Mouse (Mus musculus): ENCODE results near the gene Igf2bp2. TPM values are rescaled to one million over a fixed set of nuclear protein-coding genes. Genes with fewer than 3 reads are reported as not detected.

Igf2bp2 gene
- total and polyA plus RNA-seq, 2 experiments, result 0.37 to 0.81 TPM

- Histone ChIP-seq H3K36me3 (ENCODE audit: control insufficient read depth, insufficient read depth, low read length) (no peaks in the 10 kb centered on the region), H3K27ac (replicated peaks; ENCODE audit: insufficient read depth, low read depth, low read length) (no peak overlapping the region), H3K9ac (ENCODE audit: low read depth, low read length) (no peak overlapping the region), H3K79me2 (ENCODE audit: control insufficient read depth, insufficient read depth, low read length) (no peaks in the 10 kb centered on the region), H3K27me3 (ENCODE audit: control insufficient read depth, insufficient read depth, low read length) (no peaks in the 10 kb centered on the region), H3K4me1 (ENCODE audit: control insufficient read depth, insufficient read depth, low read length) (no peaks in the 10 kb centered on the region), H3K4me3 (ENCODE audit: insufficient read depth, low read depth, low read length) (no peak overlapping the region)
- DNase-seq (ENCODE audit: extremely low read depth, low read depth, low spot score), result no peak
- TF ChIP-seq POLR2A (IDR thresholded peaks at IDR 0.05; ENCODE audit: extremely low read depth, insufficient read depth, low read length) (no peak), CTCF (IDR thresholded peaks at IDR 0.05; ENCODE audit: low read depth, low read length) (no peak)
- 76% methylated on average over 2 of the region's 2 CpGs for WGBS
Observed at GRCm38 (mm10) chr16:22149076-22149475, 14.0 kb downstream of the Igf2bp2 start.

DNA sequence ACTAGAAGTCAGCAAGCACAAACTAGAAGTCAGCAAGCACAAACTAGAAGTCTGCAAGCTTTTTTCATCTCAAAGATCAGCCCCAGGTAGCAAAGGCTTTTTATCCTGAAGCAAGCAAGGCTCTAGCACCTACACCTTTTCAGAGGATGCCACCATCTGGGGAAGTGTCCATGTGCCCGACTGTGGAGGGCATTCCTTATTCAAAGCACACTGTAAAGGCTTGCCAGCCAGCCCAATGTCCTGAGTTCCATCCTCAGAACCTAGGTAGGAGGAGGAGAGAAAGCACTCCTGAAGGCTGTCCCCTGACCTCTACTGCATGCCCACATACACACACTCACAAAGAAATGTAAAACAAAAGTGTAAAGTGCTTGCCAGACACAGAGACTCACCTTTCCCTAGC lies 16.0 kb downstream of the Igf2bp2 start:
- Histone ChIP-seq H3K27me3 (ENCODE audit: control insufficient read depth, insufficient read depth, low read length) (no peaks in the 10 kb centered on the region), H3K4me3 (ENCODE audit: insufficient read depth, low read depth, low read length) (no peak overlapping the region), H3K9ac (ENCODE audit: low read depth, low read length) (no peak overlapping the region), H3K36me3 (ENCODE audit: control insufficient read depth, insufficient read depth, low read length) (no peaks in the 10 kb centered on the region), H3K79me2 (ENCODE audit: control insufficient read depth, insufficient read depth, low read length) (no peaks in the 10 kb centered on the region), H3K27ac (replicated peaks; ENCODE audit: insufficient read depth, low read depth, low read length) (no peak overlapping the region), H3K4me1 (ENCODE audit: control insufficient read depth, insufficient read depth, low read length) (no peaks in the 10 kb centered on the region)
- no peak for TF ChIP-seq POLR2A (IDR thresholded peaks at IDR 0.05; ENCODE audit: extremely low read depth, insufficient read depth, low read length)
- no peak for TF ChIP-seq CTCF (IDR thresholded peaks at IDR 0.05; ENCODE audit: low read depth, low read length)
- 78% methylated on average over 1 of the region's 1 CpGs for WGBS
- DNase-seq (ENCODE audit: extremely low read depth, low read depth, low spot score), result no peak

DNA sequence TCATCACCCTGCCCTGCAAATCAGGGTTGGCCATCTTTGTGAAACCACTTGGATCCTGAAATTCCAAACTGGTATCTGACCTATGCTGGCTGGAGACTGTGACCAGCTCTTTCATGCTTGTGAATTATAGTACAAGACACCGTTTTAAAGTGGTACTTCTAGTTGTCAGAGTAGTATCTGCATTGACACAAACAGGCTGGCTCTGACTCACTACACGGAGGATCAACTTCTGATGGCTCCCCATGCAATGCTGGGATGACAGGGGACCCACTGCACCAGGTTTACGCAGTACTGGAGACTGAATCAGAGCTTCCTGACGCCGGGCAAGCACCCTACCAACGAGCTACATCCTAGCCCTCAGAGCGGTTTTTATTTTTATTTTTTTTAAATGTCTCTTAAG lies 17.0 kb downstream of the Igf2bp2 start:
- TF ChIP-seq CTCF (IDR thresholded peaks at IDR 0.05; ENCODE audit: low read depth, low read length) (no peak), POLR2A (IDR thresholded peaks at IDR 0.05; ENCODE audit: extremely low read depth, insufficient read depth, low read length) (no peak)
- Histone ChIP-seq H3K79me2 (ENCODE audit: control insufficient read depth, insufficient read depth, low read length) (no peaks in the 10 kb centered on the region), H3K4me3 (ENCODE audit: insufficient read depth, low read depth, low read length) (no peak overlapping the region), H3K27ac (replicated peaks; ENCODE audit: insufficient read depth, low read depth, low read length) (no peak overlapping the region), H3K36me3 (ENCODE audit: control insufficient read depth, insufficient read depth, low read length) (no peaks in the 10 kb centered on the region), H3K27me3 (ENCODE audit: control insufficient read depth, insufficient read depth, low read length) (no peaks in the 10 kb centered on the region), H3K9ac (ENCODE audit: low read depth, low read length) (no peak overlapping the region), H3K4me1 (ENCODE audit: control insufficient read depth, insufficient read depth, low read length) (no peaks in the 10 kb centered on the region)
- 87% methylated on average over 7 of the region's 7 CpGs for WGBS
- DNase-seq (ENCODE audit: extremely low read depth, low read depth, low spot score), result no peak

- no peak overlapping the region for H3K27ac ChIP-seq (replicated peaks; ENCODE audit: insufficient read depth, low read depth, low read length)
- no peak for TF ChIP-seq POLR2A (IDR thresholded peaks at IDR 0.05; ENCODE audit: extremely low read depth, insufficient read depth, low read length)
- no peak for TF ChIP-seq CTCF (IDR thresholded peaks at IDR 0.05; ENCODE audit: low read depth, low read length)
- no peak for DNase-seq (ENCODE audit: extremely low read depth, low read depth, low spot score)
- 78% methylated on average over 6 of the region's 6 CpGs for WGBS
- H3K27me3 ChIP-seq (ENCODE audit: control insufficient read depth, insufficient read depth, low read length), result no peaks in the 10 kb centered on the region
- H3K9ac ChIP-seq (ENCODE audit: low read depth, low read length), result no peak overlapping the region
- H3K36me3 ChIP-seq (ENCODE audit: control insufficient read depth, insufficient read depth, low read length), result no peaks in the 10 kb centered on the region
- no peaks in the 10 kb centered on the region for H3K79me2 ChIP-seq (ENCODE audit: control insufficient read depth, insufficient read depth, low read length)
- peaks cover 3% of the 10 kb centered on the region; the same call in 1 of the 2 replicates for H3K4me1 ChIP-seq (ENCODE audit: control insufficient read depth, insufficient read depth, low read length)
- H3K4me3 ChIP-seq (ENCODE audit: insufficient read depth, low read depth, low read length), result no peak overlapping the region
Observed at GRCm38 (mm10) chr16:22144490-22144889, 18.6 kb downstream of the Igf2bp2 start.

DNA sequence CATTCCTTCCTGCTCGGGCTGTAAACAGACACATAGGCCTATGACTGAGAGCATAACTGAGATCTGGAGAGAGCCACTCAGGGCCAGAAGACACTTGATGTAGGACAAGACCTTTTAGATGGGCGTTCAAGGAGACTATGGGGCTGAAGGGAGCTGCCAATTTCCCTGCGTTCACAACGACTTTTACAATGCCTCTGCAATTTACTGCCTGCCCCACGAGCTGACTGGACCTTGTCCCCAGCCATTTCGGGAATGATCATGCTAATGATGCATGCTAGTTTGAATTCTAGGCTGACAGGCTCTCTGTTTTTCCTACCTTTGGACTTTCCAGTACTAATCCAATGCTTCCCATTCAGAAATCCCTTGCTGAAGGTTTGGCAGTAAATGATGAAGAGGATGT lies 22.2 kb downstream of the Igf2bp2 start:
- TF ChIP-seq CTCF (IDR thresholded peaks at IDR 0.05; ENCODE audit: low read depth, low read length) (no peak), POLR2A (IDR thresholded peaks at IDR 0.05; ENCODE audit: extremely low read depth, insufficient read depth, low read length) (no peak)
- WGBS, result 49% methylated on average over 6 of the region's 6 CpGs
- Histone ChIP-seq H3K9ac (ENCODE audit: low read depth, low read length) (no peak overlapping the region), H3K4me3 (ENCODE audit: insufficient read depth, low read depth, low read length) (no peak overlapping the region), H3K27me3 (ENCODE audit: control insufficient read depth, insufficient read depth, low read length) (no peaks in the 10 kb centered on the region), H3K79me2 (ENCODE audit: control insufficient read depth, insufficient read depth, low read length) (no peaks in the 10 kb centered on the region), H3K36me3 (ENCODE audit: control insufficient read depth, insufficient read depth, low read length) (no peaks in the 10 kb centered on the region), H3K27ac (replicated peaks; ENCODE audit: insufficient read depth, low read depth, low read length) (peak overlapping the region; percentile 43; the same call in 1 of the 2 replicates), H3K4me1 (ENCODE audit: control insufficient read depth, insufficient read depth, low read length) (peaks cover 4% of the 10 kb centered on the region; the same call in 1 of the 2 replicates)
- peak; percentile 82 for DNase-seq (ENCODE audit: extremely low read depth, low read depth, low spot score)

DNA sequence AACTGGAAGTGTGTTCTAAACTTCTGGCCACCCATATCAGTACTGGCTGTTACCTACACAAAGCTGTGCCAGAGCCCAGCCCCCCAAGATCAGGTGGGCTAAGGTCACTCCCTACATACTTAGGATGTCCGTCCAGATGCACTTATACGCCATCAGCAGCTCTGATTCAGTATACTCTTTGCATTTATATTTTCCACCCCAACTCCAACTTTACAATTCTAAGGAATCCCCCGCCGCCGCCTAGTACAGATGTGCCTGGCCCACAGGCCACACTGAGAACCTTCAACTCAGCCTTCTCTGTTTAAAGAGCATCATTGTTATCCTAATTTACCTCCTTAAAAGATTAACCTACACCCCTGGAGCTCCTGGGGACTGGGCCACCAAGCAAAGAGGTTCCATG lies 23.3 kb downstream of the Igf2bp2 start:
- H3K4me1 ChIP-seq (ENCODE audit: control insufficient read depth, insufficient read depth, low read length), result peaks cover 4% of the 10 kb centered on the region; the same call in 1 of the 2 replicates
- WGBS, result 97% methylated on average over 5 of the region's 5 CpGs
- H3K79me2 ChIP-seq (ENCODE audit: control insufficient read depth, insufficient read depth, low read length), result no peaks in the 10 kb centered on the region
- no peak overlapping the region for H3K4me3 ChIP-seq (ENCODE audit: insufficient read depth, low read depth, low read length)
- TF ChIP-seq CTCF (IDR thresholded peaks at IDR 0.05; ENCODE audit: low read depth, low read length), result no peak
- no peak for TF ChIP-seq POLR2A (IDR thresholded peaks at IDR 0.05; ENCODE audit: extremely low read depth, insufficient read depth, low read length)
- no peak overlapping the region for H3K27ac ChIP-seq (replicated peaks; ENCODE audit: insufficient read depth, low read depth, low read length)
- no peak for DNase-seq (ENCODE audit: extremely low read depth, low read depth, low spot score)
- no peaks in the 10 kb centered on the region for H3K27me3 ChIP-seq (ENCODE audit: control insufficient read depth, insufficient read depth, low read length)
- no peak overlapping the region for H3K9ac ChIP-seq (ENCODE audit: low read depth, low read length)
- no peaks in the 10 kb centered on the region for H3K36me3 ChIP-seq (ENCODE audit: control insufficient read depth, insufficient read depth, low read length)
